Mouse (Mus musculus) c-Kit-positive CD71-negative TER-119-negative erythroid progenitor cells, embryonic 14.5 days (primary cell): ENCODE data around the gene Mymx.

ENCODE experiments used
- DNase-seq: peaks from one replicate; pipeline ENCODE4 v3.0.0-alpha.2; 2013; ENCODE audit warnings: low read depth

Gene Mymx

DNA sequence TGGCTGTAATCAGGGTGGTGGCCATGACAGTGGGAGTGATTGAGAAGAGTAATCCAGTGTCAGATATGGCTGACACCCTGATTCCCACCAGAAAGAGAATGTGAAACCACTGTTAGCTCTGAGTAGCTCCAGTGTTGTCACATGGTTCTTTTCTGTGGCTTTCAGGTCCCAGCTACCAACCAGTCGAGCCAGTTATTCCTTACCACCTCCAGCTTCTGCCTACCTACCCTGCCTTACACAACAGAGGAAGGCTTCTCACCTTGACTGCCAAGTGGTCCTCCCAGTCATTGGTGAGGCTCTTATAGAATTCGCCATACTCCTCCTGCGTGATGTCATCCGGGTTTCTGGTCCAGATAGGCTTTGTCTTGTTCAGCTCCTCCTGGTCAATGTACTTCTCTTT is 31.9 kb downstream of the Mymx start:
- DNase-seq = no peak

DNA sequence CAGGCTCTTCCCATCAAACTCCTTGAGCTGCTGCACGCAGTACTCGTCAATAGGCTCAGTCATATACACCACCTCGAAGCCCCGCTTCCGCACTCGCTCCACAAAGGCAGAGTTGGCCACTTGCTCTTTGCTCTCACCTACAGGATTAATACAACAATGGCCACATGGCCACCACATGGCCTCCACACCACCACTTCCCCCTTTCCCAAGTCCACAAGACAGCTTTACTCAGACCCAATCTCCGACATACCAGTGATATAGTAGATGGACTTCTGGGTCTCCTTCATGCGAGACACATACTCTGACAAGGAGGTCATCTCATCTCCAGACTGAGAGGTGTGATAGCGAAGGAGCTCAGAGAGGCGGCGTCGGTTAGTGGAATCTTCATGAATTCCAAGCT is 32.9 kb downstream of the Mymx start:
- no peak for DNase-seq

DNA sequence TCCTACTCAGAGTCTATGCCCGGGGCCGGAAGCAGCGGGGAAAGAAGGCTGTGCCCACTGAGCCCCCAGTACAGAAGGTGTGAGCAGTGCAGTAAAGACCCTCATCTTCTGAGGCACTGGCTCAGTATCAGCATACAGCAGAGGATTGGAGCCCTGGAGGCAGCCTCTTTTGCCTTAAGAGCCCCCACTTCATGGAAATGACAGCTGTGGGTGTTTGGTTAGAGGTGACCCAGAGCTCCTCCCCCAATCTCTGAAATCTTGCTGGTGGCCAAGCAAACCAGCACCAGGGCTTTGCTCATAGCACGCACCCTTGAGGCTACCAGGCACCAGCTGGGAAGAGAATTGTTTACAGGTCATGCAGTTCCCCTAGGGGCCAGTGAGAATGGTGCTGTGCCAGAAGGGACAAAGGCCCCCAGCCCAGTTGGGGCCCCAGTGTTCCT is 34.7 kb downstream of the Mymx start:
- no peak for DNase-seq

DNA sequence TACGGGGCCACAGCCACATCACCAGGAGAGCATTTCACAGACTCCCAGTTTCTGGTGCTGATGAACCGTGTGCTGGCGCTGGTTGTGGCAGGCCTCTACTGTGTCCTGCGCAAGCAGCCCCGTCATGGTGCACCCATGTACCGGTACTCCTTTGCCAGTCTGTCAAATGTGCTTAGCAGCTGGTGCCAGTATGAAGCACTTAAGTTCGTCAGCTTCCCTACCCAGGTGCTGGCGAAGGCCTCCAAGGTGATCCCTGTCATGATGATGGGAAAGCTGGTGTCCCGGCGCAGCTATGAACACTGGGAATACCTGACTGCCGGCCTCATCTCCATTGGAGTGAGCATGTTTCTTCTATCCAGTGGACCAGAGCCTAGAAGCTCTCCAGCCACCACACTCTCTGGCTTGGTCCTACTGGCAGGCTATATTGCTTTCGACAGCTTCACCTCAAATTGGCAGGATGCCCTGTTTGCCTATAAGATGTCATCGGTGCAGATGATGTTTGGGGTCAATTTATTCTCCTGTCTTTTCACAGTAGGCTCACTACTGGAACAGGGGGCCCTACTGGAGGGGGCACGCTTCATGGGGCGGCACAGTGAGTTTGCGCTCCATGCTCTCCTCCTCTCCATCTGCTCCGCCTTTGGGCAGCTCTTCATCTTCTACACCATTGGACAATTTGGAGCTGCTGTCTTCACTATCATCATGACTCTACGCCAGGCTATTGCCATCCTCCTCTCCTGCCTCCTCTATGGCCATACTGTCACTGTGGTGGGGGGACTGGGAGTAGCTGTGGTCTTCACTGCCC is 35.3 kb downstream of the Mymx start:
- DNase-seq = no peak

DNA sequence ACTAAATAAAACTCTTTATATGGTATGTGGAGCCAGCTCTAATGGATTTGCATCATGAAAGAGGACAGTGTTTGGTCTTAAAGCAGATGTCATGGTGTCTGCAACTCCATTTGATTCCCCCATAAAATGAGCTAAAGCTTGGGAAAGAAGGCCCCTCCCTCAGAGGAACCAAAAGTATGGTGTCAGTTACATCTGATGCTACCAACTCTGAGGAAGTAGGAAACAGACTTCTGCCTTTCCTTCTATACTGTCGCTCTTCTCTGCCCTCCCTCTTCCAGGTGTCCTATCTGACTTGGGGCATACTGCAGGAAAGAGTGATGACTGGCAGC is 35.9 kb downstream of the Mymx start:
- DNase-seq = no peak

DNA sequence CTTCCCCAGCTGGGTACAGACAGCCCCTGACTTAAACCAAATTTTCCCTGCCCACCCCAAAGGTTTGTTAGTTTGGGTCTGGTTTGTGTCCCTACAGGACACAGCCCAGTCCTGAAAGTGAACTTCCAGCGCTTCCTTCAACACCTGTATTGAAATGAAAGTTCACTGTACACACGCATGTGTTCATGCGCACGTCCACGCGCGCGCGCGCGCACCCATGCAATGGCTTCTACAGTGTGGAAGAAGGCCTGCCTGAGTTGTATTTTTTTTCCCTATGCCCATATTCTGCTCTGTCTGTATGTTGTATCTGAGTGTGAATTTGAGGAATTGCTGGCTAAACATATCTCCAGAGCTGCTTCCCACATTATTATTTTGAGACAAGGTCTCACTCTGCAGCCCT is 36.8 kb downstream of the Mymx start:
- DNase-seq = no peak

DNA sequence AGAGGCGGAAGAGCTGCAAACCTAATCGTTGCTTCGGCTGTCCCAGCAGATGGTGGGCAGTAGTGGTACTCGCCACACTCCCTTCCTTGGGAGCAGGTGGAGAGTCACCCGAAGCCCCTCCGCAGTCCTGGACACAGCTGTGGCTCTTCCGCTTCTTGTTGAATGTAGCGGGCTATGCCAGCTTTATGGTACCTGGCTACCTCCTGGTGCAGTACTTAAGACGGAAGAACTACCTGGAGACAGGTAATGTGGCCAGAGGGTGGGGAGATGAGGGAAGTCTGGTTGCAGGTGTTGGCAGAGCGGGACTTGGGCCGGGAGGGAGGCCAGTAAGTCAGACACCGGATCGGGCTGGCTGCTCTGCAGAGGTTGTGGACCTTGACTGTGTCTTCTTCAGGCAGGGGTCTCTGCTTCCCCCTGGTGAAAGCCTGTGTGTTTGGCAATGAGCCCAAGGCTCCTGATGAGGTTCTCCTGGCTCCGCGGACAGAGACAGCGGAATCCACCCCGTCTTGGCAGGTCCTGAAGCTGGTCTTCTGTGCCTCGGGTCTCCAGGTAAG is 37.3 kb downstream of the Mymx start:
- DNase-seq = no peak

DNA sequence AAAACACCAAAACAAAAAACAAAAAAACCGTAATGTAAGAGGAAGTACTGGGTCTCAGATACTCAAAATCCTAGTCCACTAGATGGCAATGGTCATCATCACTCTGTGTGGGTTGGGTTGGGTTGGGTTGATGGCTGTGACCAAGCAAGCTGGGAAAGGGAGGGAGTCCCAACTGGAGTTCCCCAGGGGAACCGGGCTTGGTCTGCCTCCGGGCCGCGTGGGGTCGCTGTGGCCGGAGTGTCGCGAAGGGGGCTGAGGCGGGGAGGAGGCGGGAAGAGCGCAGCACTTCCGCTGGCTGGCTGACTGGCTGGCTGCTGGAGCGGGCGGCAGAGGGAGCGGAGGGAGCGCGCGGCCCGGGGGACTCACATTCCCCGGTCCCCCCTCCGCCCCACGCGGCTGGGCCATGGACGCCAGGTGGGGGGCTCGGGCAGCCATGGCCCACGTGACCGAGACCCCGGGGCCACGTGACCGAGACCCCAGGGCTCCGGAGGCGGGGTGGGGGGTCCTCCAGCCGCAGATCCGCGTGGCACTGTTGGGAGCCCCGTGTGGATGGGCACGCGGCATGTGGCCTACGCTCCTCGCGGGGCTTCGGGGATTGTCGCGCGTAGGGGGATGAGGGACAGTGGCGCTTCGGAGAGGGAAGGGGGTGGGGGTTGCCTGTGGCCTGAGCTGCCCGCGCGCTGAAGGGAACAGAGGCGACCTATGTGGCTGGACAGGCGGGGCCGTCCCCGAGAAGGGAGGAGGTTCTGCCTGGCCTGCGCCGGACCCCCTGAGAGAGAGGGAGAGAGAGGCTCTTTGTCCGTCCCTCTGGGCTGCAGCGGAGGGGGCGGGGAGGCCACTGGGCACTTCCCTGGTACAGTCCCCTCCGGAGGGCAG is 38.0 kb downstream of the Mymx start, which contains the start of gene Slc35b2:
TSS of gene Slc35b2 (plus strand) at position 220 of the 876 bp plus-strand sequence.
- DNase-seq = peak; percentile 74

DNA sequence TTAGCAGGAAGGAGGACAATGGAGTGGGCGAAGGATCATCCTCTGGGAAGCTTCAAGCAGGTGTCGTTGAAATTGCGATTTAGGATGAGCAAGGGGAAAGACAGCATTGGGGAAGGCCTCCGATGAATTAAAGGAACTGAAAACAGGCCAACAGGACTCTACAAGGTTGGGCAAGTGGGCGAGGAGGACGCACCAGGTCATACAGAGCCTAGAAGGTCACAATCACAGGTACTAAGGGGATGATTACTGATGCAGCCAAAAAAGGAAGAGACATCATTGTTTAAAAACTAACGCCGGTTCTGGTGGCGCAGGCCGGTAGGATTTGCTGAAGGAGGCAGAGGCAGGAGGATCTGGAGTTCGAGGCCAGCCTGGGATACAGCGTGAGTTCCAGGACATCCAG is 38.7 kb downstream of the Mymx start:
- no peak for DNase-seq

DNA sequence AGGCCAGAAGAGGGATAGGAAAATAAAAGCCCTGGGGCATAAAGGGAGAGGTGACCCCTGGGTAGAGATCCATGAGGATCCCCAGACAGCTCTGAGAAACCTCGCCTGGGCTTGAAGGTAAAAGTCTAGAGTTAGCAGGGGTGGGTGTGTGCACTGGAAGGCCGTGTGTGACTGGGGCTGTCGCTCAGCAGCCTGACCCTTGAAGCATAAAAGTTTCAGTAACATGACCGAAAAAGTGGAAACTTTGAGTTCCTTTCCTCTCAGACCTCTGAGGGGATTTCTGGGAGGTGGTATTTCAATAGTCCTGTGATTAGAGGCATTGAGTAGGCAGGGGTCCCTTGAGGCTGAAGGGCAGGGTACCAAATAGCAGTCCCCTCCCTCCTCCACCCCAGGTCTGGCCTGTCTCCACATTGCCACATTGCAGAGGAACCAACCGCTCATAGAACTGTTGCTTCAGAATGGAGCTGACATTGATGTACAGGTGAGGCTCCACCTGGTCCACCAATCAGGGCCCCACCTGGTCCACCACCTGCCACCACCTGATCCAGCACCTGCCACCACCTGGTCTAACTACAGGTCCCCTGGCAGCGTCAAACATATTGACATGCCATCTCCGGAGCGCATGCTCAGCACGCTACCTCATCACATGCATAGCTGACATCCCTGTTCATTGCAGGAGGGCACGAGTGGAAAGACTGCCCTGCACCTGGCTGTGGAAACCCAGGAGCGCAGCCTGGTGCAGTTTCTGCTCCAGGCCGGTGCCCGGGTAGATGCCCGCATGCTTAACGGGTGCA is 42.0 kb downstream of the Mymx start:
- no peak for DNase-seq

DNA sequence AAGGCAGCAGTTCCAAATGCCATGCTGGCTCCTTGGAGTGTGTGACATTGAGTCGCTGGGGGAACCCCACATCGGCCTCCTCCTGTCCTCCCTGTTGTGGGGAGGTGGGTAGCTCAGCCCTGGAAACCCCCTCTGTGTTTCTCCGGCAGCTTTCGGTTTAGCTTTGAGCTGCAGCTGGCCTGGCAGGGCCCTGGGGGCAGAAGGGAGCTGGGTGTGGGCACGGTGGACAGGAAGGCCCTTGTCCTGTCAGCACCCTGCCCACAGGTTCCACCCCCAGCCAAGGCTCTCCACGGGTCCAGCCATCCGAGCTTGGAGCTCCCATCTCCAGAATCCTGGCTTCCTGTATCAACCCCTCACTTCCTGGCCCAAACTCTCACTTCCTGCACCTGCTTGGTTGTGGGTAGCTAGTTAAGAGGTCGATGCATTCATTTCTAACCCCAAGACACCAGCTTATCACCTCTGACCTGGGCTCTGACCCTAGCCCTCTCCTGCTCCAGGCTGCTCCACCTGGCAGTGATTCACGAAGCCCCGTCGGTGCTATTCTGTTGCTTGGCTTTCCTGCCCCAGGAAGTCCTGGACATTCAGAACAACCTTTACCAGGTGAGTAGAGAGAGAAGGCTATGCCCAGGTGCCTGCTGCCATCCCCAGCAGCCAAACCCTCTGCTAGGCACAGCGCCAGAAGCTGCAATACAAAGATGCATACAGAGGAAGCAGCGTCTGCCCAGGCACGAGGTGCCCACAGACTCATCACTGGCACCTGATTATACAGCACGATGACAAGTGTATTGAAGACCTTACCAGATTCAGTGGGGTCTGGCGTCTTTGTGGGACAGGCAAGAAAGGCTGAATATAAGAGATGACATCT is 43.7 kb downstream of the Mymx start:
- DNase-seq = no peak

DNA sequence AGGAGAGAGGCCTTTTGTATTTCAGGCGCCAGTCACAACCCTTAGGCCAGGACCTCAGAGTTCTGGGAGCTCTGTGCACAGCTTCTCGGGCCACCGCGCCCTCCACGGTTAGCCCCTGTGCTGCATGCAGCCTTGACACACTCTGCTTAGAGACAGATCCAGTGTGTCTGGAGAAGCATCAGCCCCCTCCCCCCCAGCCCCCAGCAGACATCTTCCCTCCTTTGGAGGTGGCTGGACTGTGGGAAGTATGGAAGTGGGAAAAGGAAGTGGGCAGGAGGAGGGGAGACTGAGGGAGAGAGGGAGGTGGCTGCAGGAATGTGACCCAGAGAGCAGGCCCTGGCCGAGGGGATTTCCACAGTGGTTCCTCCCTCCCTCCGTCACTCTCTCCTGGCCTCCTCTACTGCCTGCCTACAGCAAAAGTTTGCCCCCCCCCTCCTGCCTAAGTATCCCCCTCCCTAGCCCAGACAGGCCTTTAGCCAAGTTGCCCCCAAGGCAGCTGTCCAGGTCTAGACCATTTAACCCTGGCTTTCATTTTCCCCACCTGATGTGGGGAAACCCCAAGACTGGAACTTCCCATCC is 44.6 kb downstream of the Mymx start:
- no peak for DNase-seq

DNA sequence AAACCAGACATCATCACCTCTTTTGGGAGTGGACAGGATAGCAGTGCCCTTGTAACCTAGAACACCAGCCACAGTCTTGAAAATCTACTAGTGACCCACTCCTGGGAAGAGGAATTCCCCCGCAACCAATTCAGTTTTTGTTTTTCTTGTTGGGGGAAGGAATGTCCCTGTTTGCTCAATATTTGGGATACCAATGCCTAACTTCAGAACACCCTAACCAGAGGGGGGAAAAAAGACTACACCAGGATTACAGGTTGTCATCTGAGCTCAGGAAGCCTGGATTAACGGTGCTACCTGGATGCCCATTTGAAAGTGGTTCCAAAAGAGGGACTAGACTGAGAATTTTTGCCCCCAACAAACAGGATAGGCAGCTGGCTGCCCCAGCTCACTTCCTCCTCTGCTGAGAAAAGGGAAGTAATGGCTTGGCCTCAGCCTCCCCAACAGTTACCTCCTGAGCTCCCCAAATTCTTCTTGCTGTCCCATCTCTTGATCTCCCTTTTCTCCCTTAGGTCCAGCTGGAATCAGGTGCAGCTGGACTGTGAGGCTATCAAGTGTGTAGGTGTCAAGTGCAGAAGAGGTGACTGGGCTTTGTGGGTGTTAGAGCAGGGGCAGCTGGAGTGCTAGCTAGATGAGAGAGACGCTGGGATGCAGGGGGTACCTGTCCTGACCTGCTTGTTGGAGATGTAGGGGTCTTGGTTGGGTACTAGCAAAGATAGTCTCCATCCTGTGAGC is 45.2 kb downstream of the Mymx start:
- no peak for DNase-seq

DNA sequence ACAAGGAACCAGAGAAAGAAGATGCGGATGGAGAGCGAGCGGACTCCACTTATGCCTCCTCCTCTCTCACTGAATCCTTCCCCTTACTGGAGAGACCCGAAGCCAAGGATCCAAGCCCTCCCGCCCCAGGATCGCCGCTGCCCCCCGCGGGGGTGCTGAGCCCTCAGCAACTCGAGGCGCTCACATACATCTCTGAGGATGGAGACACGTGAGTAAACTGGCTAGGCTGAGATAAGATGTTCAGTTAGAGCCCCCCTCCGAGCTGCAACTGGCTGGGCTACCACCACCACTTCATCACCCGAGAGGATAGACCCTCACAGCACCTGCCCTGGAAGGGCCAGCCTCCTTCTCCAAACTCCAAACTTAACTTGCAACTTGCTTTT is 45.8 kb downstream of the Mymx start:
- DNase-seq = no peak

DNA sequence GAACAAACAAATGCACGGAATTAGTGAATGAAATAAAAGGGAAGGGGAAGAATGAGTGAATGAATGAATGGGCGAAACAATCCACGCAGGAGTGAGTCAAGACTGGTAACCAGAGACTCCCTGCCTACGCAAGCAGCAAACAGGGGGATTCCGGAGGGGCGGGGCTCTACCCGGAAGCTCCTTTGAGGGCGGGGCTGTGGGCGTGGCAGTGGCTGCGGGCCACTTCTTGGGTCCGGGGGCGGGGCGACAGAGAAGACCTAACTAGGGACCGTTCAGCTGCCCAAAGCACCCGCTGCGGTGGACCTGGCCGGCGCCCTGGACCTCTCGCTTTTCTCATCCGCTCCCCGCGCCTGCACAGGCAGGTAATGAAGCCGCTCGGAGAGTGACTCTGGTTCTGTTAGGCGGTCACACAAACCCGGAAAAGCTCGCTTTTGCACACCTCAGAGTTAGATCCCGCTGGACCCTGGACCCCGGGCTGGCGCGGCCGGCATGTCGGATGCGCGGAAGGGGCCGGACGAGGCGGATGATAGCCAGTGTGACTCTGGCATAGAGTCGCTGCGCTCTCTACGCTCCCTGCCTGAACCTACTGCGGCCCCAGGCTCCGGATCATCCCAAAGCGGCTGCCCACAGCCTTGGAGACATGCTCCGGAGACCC is 46.3 kb downstream of the Mymx start, which contains the start of gene Nfkbie:
TSS of gene Nfkbie (plus strand) at position 252 of the 655 bp plus-strand sequence.
- DNase-seq = peak; percentile 90

DNA sequence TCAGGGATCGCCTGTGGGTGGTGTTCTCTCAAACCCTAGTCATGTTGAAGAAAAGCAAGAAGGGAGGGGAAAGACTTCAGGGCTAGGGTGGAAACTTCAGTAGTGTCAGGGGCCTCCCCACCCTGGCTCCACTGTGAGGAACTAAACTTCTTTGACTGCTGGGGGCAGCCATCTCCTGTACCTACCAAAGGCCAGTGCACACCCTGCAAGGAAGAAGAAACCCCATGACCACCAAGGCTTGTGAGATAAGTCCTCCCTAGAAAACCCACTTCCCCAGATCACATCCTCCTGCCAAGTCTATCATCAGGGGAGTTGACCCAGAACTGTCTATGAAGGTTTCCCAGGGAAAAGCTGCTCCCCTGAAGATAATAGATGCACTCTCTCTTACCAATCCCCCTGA is 47.5 kb downstream of the Mymx start:
- DNase-seq = no peak

DNA sequence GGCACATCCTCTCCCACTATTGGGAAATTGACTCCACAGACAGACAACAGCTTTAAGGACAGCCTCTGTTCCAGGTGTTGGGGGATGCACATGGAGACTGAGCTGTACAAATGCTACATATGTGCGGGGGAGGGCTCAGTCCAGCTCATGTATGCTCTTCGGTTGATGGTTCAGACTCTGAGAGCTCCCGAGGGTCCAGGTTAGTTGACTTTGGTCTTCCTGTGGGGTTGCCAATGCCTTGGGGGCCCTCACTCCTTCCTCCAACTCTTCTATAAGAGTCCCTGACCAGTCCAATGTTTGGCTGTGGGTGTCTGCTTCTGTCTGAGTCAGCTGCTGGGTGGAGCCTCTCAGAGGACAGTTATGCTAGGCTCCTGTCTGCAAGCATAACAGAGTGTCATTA is 48.8 kb downstream of the Mymx start:
- no peak for DNase-seq

DNA sequence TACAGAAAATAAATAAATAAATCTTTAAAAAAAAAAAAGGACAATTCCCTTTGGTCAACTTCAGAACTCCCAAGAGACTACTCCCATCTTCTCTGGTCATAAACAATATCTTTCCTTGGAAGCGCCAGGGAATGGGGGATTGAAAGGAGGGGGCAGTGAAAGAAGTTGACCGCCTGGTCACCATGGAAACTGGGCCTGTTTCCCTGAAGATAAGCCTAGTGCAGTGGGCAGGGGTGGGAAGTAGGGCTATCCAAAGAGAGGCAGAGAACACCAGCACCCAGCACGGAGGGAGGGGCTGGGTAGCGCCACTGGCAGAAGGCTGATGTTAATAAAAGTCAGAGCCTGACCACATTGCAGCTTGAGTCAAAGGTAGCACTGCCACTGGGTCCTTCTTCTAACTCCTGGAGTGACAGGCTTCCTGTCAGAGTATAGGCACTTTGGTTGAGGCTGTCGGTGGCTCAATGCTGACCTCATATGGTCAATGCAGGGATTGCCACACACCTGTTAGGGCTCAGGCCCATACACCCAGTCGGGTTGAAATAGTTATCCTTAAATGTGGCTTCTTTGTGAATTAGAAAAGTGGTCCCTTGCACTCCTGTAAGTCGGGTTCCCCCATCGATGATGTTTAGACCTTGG is 50.0 kb downstream of the Mymx start:
- no peak for DNase-seq

DNA sequence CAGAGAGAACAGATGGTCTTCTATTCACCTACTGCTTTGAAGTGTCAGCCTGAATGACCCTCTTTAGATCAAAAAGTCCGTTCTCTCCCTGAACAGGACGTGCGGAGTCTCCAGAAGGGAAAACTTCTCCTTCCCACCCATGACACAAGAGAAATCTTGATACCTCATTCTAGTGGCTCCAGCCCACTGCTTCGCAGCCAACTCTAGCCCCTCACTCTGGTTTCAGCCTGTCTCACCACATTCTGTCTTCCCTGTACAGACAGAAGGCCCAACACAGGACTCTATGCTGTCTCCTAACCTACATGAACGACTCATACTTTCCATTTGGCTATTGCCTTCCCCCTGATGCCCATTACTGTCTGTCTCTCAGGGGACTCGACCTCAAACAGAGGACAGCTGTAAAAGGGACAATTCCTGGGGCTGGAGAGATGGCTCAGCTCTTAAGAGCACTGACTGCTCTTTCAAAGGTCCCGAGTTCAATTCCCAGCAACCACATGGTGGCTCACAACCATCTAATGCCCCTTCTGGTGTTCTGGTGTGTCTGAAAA is 50.6 kb downstream of the Mymx start:
- no peak for DNase-seq
